Mouse (Mus musculus): ENCODE data around the gene Strn3.

GRCm38 (mm10) chr12:51666708-51667430 is 24.8 kb downstream of the Strn3 start:
- no peak for TF ChIP-seq MEF2A (IDR thresholded peaks at IDR 0.05; ENCODE audit: borderline replicate concordance, low read depth, low read length)
- peak in 1 of 2 experiments; percentile 68; a peak in 2 of 4 replicates for TF ChIP-seq CTCF (conservative IDR thresholded peaks at IDR 0.05 in 1 of 2, IDR thresholded peaks at IDR 0.05 in 1 of 2; ENCODE audit: low read depth in 2 of 2, low read length in 2 of 2)
- no peak for TF ChIP-seq HCFC1 (IDR thresholded peaks at IDR 0.05; ENCODE audit: low read depth, low read length)
- peak; percentile 32; the same call in 1 of the 2 replicates for TF ChIP-seq SMC3 (IDR thresholded peaks at IDR 0.05; ENCODE audit: low read depth, low read length)
- TF ChIP-seq TCF12 (IDR thresholded peaks at IDR 0.05; ENCODE audit: low read depth, low read length) = no peak
- TF ChIP-seq ZNF384 (IDR thresholded peaks at IDR 0.05; ENCODE audit: low read depth, low read length) = no peak
- TF ChIP-seq ZC3H11A (IDR thresholded peaks at IDR 0.05; ENCODE audit: low read depth, low read length) = no peak
- TF ChIP-seq POLR2A (IDR thresholded peaks at IDR 0.05; ENCODE audit: low read depth, low read length) = no peak

Data from CH12.LX (cell line).